Mouse (Mus musculus): Measurements from ENCODE around the gene Kctd15.

GRCm38 (mm10) chr7:34610445-34610844 lies 46.1 kb downstream of the Kctd15 start:
- TF ChIP-seq GATA1 (IDR thresholded peaks at IDR 0.05; ENCODE audit: borderline replicate concordance, low read length) (no peak), FLI1 (IDR thresholded peaks at IDR 0.05; ENCODE audit: low read length) (no peak)

All from megakaryocyte, embryonic 14.5 days (primary cell).